Mouse (Mus musculus): ENCODE data around the gene Sncg. TPM values are rescaled to one million over a fixed set of nuclear protein-coding genes. Genes with fewer than 3 reads are reported as not detected.
"Not testable (repeated sequence)": the region's sequence is repeated elsewhere in the genome, so short reads cannot be mapped to it uniquely, and the experiment has no call there.

Gene Sncg
- total RNA-seq (2021): 1 to 10 TPM; 3.0 to 3.9 TPM
- long read RNA-seq, experiment 1, partial matches to known transcripts: 0 of 1 reads
- long read RNA-seq, experiment 1, other reads (novel, unspliced or antisense): 0 of 1 reads
- long read RNA-seq, experiment 2, partial matches to known transcripts: 0 of 1 reads
- long read RNA-seq, experiment 2, other reads (novel, unspliced or antisense): 0 of 1 reads

DNA sequence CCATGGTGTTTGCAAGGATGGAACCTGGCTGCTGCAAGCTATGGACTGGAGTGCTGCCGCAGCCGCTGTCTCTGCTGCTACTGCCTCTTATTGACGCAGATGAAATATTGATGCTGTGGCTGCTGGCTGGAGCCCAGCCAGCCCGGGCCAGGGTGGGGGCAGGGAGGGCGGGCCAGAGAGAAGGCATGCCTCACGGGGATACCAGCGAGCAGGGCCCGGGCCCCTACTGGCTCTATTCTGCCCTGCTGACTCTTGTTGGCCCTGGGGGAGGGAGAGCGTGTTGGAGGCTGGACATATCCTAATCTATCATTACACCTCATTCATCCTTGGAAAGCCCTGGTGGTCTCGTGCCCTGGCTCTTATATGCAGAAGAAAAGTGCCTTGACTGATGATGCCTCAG lies at the start of gene Sncg:
Sncg (minus strand) TSS at position 213 of the 400 bp plus-strand sequence.
- Histone ChIP-seq H3K4me3 (no peak within 1 kb of the TSS), H3K27ac (no peak within 1 kb of the TSS)
- no peak for DNase-seq (ENCODE audit: extremely low spot score in 1 of 2, low spot score in 2 of 2)
- no peak for TF ChIP-seq CTCF (IDR thresholded peaks at IDR 0.05)
- intact Hi-C loops (cut with DNase I): no loop called here

GRCm38 (mm10) chr14:34421078-34421477 lies 46.5 kb upstream of the Sncg start:
- no peak for DNase-seq (ENCODE audit: extremely low spot score in 1 of 2, low spot score in 2 of 2)
- no peak for TF ChIP-seq CTCF (IDR thresholded peaks at IDR 0.05)
- intact Hi-C loops (cut with DNase I): no loop called here
- Histone ChIP-seq H3K27ac (no peak overlapping the region), H3K4me3 (no peak overlapping the region)

DNA sequence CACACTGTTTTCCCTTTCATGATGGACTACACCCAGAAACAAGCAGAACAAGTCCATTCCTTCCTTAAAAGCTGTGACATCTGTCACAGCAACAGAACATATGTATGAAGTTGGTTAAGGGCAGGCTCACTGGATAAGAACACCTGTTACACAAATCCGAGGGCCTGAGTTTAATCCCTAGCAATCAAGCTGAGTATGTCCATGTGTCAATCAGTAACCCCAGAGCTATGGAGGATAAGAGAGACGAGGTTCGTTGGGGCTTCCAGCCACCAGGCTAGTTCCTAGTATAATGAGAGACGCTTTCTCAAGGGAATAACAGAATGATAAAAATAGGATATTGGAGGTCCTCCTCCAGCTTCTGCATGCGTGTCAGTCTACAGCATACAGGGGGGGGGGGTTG lies 42.9 kb upstream of the Sncg start:
- Histone ChIP-seq H3K4me3 (no peak overlapping the region), H3K27ac (no peak overlapping the region)
- TF ChIP-seq CTCF (IDR thresholded peaks at IDR 0.05): no peak
- intact Hi-C loops (cut with DNase I): no loop called here
- no peak for DNase-seq (ENCODE audit: extremely low spot score in 1 of 2, low spot score in 2 of 2)

DNA sequence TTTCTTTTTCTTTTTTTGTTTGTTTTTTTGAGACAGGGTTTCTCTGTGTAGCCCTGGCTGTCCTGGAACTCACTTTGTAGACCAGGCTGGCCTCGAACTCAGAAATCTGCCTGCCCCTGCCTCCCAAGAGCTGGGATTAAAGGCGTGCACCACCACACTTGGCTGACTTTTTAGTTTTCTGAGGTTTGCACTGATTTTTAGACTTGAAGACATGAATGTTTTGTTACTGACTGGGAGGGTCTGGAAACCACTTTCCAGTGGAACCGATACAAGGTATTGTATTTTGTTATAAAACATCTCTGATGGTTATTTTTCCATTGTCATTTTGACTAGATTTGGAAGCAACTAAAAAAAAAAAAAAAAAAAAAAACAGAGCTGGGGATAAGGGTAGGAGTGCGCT lies 42.4 kb upstream of the Sncg start:
- intact Hi-C loops (cut with DNase I); DNase-seq (ENCODE audit: extremely low spot score in 1 of 2, low spot score in 2 of 2); H3K4me3 ChIP-seq; H3K27ac ChIP-seq: not testable (repeated sequence)

DNA sequence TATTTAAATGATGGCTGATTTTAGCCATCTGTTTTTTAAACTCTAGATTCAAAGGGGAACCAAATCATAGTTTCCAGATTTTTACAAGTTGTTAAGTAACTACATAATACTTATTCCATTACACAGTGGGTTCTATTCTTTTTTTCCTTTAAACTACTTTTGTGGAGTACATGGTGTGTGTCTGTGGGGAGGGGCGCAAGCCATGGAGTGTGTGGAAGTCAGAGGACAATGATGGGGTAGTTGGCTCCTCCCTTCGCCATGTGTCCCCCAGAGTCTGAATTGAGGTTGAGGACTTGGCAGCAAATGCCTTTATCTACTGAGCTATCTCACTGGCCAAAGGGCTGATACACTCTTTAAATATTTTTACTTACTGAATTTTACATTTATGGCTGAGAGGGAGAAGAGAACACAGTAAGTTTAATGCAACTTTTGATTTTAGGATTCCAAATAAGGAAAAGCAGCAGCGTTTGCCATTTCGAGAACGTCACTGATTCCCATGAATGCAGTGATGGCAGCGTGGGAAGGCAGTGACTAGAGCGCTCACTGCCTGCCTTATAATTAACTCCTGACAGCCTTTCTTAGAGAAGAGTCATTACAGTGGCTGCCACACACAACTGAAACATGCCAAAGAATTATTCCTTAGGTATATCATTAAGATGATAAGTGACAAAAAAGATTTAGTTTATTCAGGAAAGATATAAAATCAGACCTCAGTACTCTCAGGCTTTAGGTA lies 37.7 kb upstream of the Sncg start:
- no peak for DNase-seq (ENCODE audit: extremely low spot score in 1 of 2, low spot score in 2 of 2)

GRCm38 (mm10) chr14:34410716-34411115 lies 36.1 kb upstream of the Sncg start:
- no peak for TF ChIP-seq CTCF (IDR thresholded peaks at IDR 0.05)
- H3K4me3 ChIP-seq: no peak overlapping the region
- intact Hi-C loops (cut with DNase I): no loop called here
- DNase-seq (ENCODE audit: extremely low spot score in 1 of 2, low spot score in 2 of 2): no peak
- no peak overlapping the region for H3K27ac ChIP-seq

More for the DNA sequence above, 37.7 kb upstream of the Sncg start:
- no peak overlapping the region for H3K4me3 ChIP-seq
- TF ChIP-seq CTCF (IDR thresholded peaks at IDR 0.05): no peak
- intact Hi-C loops (cut with DNase I): no loop called here
- no peak overlapping the region for H3K27ac ChIP-seq

- no peak for DNase-seq (ENCODE audit: extremely low spot score in 1 of 2, low spot score in 2 of 2)
- TF ChIP-seq CTCF (IDR thresholded peaks at IDR 0.05): no peak
- Histone ChIP-seq H3K4me3 (no peak overlapping the region), H3K27ac (no peak overlapping the region)
- intact Hi-C loops (cut with DNase I): no loop called here
Measured at GRCm38 (mm10) chr14:34403424-34403823, 28.8 kb upstream of the Sncg start.

DNA sequence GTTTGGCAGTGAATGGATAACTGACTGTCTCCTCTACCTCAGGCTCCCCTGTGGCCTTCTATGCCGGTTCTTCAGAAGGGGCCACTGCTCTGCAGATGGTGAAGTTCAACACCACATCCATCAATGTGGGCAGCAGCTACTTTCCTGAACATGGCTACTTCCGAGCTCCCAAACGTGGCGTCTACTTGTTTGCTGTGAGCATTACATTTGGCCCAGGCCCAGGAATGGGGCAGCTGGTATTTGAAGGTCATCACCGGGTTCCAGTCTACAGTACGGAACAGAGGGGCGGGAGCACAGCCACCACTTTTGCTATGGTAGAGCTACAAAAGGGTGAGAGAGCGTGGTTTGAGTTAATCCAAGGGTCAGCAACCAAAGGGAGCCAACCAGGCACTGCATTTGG lies 28.3 kb upstream of the Sncg start:
- no peak for DNase-seq (ENCODE audit: extremely low spot score in 1 of 2, low spot score in 2 of 2)
- Histone ChIP-seq H3K4me3 (no peak overlapping the region), H3K27ac (no peak overlapping the region)
- intact Hi-C loops (cut with DNase I): no loop called here
- TF ChIP-seq CTCF (IDR thresholded peaks at IDR 0.05): no peak

GRCm38 (mm10) chr14:34401135-34401534 lies 26.5 kb upstream of the Sncg start:
- TF ChIP-seq CTCF (IDR thresholded peaks at IDR 0.05): peak; percentile 92
- Histone ChIP-seq H3K27ac (no peak overlapping the region), H3K4me3 (no peak overlapping the region)
- peak; percentile 60 to 69 for DNase-seq (ENCODE audit: extremely low spot score in 1 of 2, low spot score in 2 of 2)
- intact Hi-C loops (cut with DNase I): loop anchor here (1.0 to 2.0 kb wide), 2 partner anchors 29 to 320 kb away; no protein-coding TSS in a partner anchor

DNA sequence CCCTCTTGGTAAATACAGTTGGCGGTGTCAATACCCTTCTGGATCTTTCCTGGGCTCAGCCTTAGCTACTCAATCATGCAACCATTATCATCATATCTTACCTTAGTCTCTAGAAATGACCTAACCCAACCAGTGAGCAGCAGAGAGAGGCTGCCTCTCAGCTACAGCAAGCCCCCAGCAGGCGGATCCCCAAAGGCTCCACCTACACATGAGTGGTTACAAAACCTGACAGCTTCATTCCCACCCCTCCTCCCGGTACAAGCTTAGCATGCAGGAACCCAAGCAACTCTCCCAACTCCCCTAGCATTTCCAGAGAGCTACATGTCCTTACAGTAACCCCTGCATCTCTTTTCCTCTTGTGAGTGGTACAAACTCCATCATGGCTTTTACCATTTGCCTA lies 25.4 kb upstream of the Sncg start:
- TF ChIP-seq CTCF (IDR thresholded peaks at IDR 0.05): no peak
- Histone ChIP-seq H3K27ac (no peak overlapping the region), H3K4me3 (no peak overlapping the region)
- intact Hi-C loops (cut with DNase I): loop anchor here (2.0 kb wide), 1 partner anchor 319 kb away; no protein-coding TSS in a partner anchor
- no peak for DNase-seq (ENCODE audit: extremely low spot score in 1 of 2, low spot score in 2 of 2)

DNA sequence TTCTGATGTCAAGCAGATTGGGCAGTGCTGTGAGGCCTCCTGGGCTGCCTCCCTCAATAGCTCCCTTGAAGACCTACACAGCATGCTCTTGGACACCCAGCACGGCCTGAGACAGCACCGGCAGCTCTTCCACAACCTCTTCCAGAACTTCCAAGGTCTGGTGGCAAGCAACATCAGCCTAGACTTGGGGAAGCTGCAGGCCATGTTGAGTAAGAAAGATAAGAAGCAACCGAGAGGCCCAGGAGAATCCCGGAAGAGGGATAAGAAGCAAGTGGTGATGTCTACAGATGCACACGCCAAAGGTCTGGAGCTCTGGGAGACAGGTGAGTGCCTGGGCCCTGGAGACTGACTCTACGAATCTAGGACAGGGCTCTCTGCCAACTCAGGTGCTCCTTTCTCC lies 24.7 kb upstream of the Sncg start:
- intact Hi-C loops (cut with DNase I): no loop called here
- Histone ChIP-seq H3K4me3 (no peak overlapping the region), H3K27ac (no peak overlapping the region)
- no peak for TF ChIP-seq CTCF (IDR thresholded peaks at IDR 0.05)
- DNase-seq (ENCODE audit: extremely low spot score in 1 of 2, low spot score in 2 of 2): no peak

- DNase-seq (ENCODE audit: extremely low spot score in 1 of 2, low spot score in 2 of 2): no peak
- no peak overlapping the region for H3K4me3 ChIP-seq
- no peak overlapping the region for H3K27ac ChIP-seq
- no peak for TF ChIP-seq CTCF (IDR thresholded peaks at IDR 0.05)
- intact Hi-C loops (cut with DNase I): no loop called here
Measured at GRCm38 (mm10) chr14:34398901-34399300, 24.3 kb upstream of the Sncg start.

DNA sequence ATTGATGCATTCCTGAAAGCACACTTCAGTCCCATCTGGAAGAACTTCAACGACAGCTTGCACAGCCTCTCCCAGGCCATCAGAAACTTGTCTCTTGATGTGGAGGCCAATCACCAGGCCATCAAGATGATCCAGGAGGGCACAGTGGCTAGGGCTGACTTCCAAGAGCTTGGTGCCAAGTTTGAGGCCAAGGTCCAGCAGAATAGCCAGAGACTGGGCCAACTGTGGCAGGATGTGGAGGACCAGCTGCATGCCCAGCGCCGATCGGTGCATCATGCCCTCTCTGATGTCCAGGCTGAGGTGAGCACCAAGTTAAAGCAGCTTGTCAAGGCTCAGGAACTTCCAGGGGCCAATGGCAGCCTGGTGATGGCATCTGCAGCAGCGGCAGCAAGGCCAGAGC lies 23.3 kb upstream of the Sncg start:
- intact Hi-C loops (cut with DNase I): no loop called here
- no peak for TF ChIP-seq CTCF (IDR thresholded peaks at IDR 0.05)
- H3K27ac ChIP-seq: no peak overlapping the region
- no peak for DNase-seq (ENCODE audit: extremely low spot score in 1 of 2, low spot score in 2 of 2)
- no peak overlapping the region for H3K4me3 ChIP-seq

All from left cerebral cortex, adult 2 months (tissue).